Mouse (Mus musculus): ENCODE measurements around the gene Coq7.

DNA sequence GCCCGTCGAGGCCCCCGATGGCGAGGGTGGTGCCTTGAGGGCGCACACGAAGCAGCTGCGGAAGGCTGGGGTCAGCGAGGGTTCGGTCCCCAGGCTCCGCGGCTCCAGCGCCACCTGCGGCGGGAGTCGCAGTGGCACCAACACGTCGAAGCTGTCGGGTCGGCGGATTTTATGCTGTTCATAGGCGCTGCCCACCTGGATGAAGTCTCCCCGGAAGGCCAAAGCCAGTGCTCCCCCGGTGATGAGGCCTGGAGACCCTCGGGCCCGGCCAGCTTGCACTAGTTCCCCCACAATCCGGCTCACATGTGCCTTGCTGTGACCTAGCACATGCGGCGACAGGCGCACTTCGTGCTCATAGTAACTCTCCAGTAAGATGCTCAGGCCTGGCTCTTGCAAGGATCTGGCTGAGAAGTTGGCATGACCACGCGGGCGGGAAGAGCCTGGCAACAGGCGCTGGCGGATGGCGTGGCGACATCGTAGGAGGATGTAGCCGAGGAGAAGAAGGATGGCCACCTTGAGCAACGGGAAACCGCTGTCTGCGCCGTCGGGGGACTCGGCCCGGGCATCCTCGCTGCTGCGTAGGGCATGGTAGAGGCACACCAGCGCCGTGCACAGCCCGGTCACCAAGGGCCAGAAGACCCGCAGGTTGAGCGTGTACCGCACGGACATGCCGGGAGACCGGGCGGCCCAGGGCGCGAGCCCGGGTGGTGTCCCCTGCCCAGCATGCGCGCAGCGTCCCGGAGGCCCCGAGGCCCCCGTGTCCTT lies 42.3 kb downstream of the Coq7 start:
- TF ChIP-seq CTCF (IDR thresholded peaks at IDR 0.05 in 2 of 3, conservative IDR thresholded peaks at IDR 0.05 in 1 of 3; ENCODE audit: control insufficient read depth in 1 of 3, insufficient read depth in 1 of 3, low read depth in 2 of 3, low read length in 3 of 3, poor library complexity in 1 of 3, severe bottlenecking in 1 of 3): no peak
- no peak for TF ChIP-seq USF1 (IDR thresholded peaks at IDR 0.05; ENCODE audit: low read depth, low read length)
- no peak for TF ChIP-seq POLR2A (IDR thresholded peaks at IDR 0.05; ENCODE audit: control insufficient read depth in 1 of 2, insufficient read depth in 1 of 2, low read depth in 1 of 2, low read length in 2 of 2, poor library complexity in 1 of 2)
- no peak for TF ChIP-seq RAD21 (IDR thresholded peaks at IDR 0.05; ENCODE audit: low read depth, low read length)
- no peak for TF ChIP-seq POLR2AphosphoS5 (IDR thresholded peaks at IDR 0.05; ENCODE audit: borderline replicate concordance, low read depth, low read length)
- TF ChIP-seq EP300 (IDR thresholded peaks at IDR 0.05; ENCODE audit: low read depth in 1 of 2, low read length in 2 of 2): no peak
- TF ChIP-seq CHD2 (IDR thresholded peaks at IDR 0.05; ENCODE audit: low read length): no peak
- no peak for TF ChIP-seq TAL1 (IDR thresholded peaks at IDR 0.05; ENCODE audit: low read length)
